Mouse (Mus musculus): ENCODE results near the gene Ndufs6.

DNA sequence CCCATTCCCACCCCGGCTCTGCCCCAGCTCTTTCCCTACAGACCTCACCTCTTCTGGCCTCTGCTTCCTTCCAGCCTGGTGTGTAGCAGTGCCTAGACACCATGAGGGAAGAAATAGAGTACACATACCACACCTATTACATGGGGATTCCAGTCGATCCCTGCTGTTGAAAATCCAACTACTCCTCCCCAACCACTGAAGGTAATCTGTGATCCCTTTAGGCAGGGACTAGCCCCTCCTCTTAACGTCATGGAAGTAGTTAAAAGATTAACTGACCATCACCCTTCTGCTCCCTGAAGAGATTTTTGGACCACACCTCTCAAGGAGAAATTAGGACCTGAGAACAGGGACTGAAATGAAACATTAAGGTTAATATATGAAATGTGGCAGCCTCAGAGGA lies 18.8 kb upstream of the Ndufs6 start:
- TF ChIP-seq POLR2A (IDR thresholded peaks at IDR 0.05; ENCODE audit: borderline replicate concordance, insufficient read depth, low read length) (no peak), CTCF (IDR thresholded peaks at IDR 0.05; ENCODE audit: borderline replicate concordance, insufficient read depth, low read depth, low read length) (no peak)
